Mouse (Mus musculus) ES-Bruce4 (cell line): Measurements from ENCODE around the gene Fpgs. TPM values are rescaled to one million over a fixed set of nuclear protein-coding genes. Genes with fewer than 3 reads are reported as not detected.

Experiments used
- H3K27ac ChIP-seq: 2 replicates; pipeline ENCODE4 v1.5.1; 2012; ENCODE audit warnings: low read length, inconsistent platforms; ENCODE audit not compliant: insufficient read depth
- H3K27me3 ChIP-seq: 2 replicates; pipeline ENCODE4 v1.6.1; 2012; ENCODE audit warnings: mild to moderate bottlenecking, low read length, inconsistent platforms; ENCODE audit not compliant: control insufficient read depth, poor library complexity, insufficient read depth, severe bottlenecking
- H3K36me3 ChIP-seq: 2 replicates; pipeline ENCODE4 v1.6.1; 2012; ENCODE audit warnings: inconsistent platforms, mild to moderate bottlenecking, low read length, moderate library complexity; ENCODE audit not compliant: control insufficient read depth, poor library complexity, insufficient read depth, severe bottlenecking
- H3K4me1 ChIP-seq: one replicate; pipeline ENCODE4 v1.8.1; 2011; ENCODE audit warnings: low read length; ENCODE audit not compliant: control insufficient read depth, insufficient read depth
- H3K4me3 ChIP-seq: 2 replicates; pipeline ENCODE4 v1.5.1; 2011; ENCODE audit warnings: low read depth, mild to moderate bottlenecking, low read length
- H3K9ac ChIP-seq: 2 replicates; pipeline ENCODE4 v1.6.1; 2012; ENCODE audit warnings: low read depth, mild to moderate bottlenecking, inconsistent platforms; ENCODE audit not compliant: poor library complexity, severe bottlenecking
- H3K9me3 ChIP-seq: replicated peaks from 2 replicates; pipeline ENCODE4 v1.6.1; 2012; ENCODE audit warnings: mild to moderate bottlenecking, low read length, inconsistent platforms; ENCODE audit not compliant: control insufficient read depth, poor library complexity, insufficient read depth, severe bottlenecking
- CTCF ChIP-seq: IDR thresholded peaks from one replicate; pipeline ENCODE4 v1.8.1; 2011; ENCODE audit warnings: low read depth, low read length
- EP300 ChIP-seq: IDR thresholded peaks from 2 replicates; pipeline ENCODE4 v1.6.1; 2011; ENCODE audit warnings: low read depth, low read length; ENCODE audit not compliant: insufficient read depth
- POLR2A ChIP-seq: IDR thresholded peaks from one replicate; pipeline ENCODE4 v1.8.1; 2011; ENCODE audit warnings: low read length; ENCODE audit not compliant: insufficient read depth
- polyA plus RNA-seq: library from polyadenylated mRNA; stranded (reverse); fragments of >200 nt; gene quantifications from 2 replicates; pipeline ENCODE4 v1.2.4, GENCODE M21; 2011; ENCODE audit warnings: low read depth; ENCODE audit not compliant: missing spikeins, insufficient read depth, insufficient read length

Gene Fpgs
- polyA plus RNA-seq, 1 experiment = 45.7 TPM

DNA sequence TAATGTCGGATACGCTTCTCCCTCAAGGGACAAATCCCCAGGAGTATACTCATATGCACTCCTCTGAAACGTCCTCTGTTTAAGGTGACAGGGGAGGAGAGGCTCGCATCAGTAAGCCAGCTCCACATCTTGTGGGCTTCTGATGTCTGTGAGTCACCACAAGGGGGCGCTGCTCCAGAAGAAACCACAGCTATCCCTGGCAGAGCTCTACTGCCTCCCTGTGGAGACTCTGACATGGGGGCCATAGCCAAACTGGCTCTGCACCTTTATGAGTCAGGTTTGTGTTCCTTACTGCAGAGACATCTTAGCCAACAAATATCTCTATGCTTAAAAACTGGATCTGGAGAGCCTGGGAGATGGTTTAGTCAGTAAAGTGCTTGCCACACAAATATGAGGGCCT is 14.5 kb downstream of the Fpgs start:
- TF ChIP-seq POLR2A = no peak
- TF ChIP-seq EP300 = peak; percentile 53; the same call in 1 of the 2 replicates
- TF ChIP-seq CTCF = peak; percentile 100
- no peak overlapping the region for H3K9ac ChIP-seq

GRCm38 (mm10) chr2:32687562-32687961 is 16.4 kb downstream of the Fpgs start:
- Histone ChIP-seq H3K27ac (no peak overlapping the region), H3K36me3 (peaks cover 34% of the 10 kb centered on the region), H3K9ac (no peak overlapping the region), H3K4me1 (peaks cover 5% of the 10 kb centered on the region), H3K4me3 (no peak overlapping the region), H3K27me3 (no peaks in the 10 kb centered on the region), H3K9me3 (no peaks in the 10 kb centered on the region)
- no peak for TF ChIP-seq EP300
- TF ChIP-seq CTCF = no peak
- TF ChIP-seq POLR2A = no peak

More for the DNA sequence above, 14.5 kb downstream of the Fpgs start:
- Histone ChIP-seq H3K27ac (no peak overlapping the region), H3K36me3 (peaks cover 26% of the 10 kb centered on the region), H3K9me3 (no peaks in the 10 kb centered on the region), H3K27me3 (no peaks in the 10 kb centered on the region), H3K4me3 (no peak overlapping the region), H3K4me1 (peaks cover 7% of the 10 kb centered on the region)

- Histone ChIP-seq H3K9me3 (no peaks in the 10 kb centered on the region), H3K27ac (no peak overlapping the region), H3K36me3 (peaks cover 34% of the 10 kb centered on the region), H3K4me1 (peaks cover 3% of the 10 kb centered on the region), H3K27me3 (no peaks in the 10 kb centered on the region), H3K4me3 (no peak overlapping the region), H3K9ac (no peak overlapping the region)
- TF ChIP-seq EP300 (no peak), POLR2A (no peak), CTCF (no peak)
Observed at GRCm38 (mm10) chr2:32686640-32687039, 17.3 kb downstream of the Fpgs start.

DNA sequence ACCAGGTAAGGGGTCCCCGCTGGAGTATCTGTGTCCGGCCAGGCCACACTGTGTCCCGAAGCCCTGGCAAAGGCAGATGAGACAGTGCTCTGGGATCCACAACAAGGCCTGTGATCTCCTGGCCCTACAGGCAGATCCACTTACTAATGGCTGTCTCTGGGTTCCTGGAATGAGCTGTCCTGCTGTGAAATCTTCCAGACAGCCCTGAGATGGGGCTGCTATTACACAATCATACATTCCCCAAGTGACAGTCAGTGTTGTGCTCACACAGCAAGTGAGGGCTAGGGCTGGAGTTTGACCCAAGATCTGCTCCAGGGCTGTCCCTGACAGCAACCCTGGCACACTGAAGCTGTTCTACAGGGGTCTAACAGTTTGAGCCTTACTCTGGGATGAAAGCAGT is 18.1 kb downstream of the Fpgs start:
- Histone ChIP-seq H3K36me3 (peaks cover 34% of the 10 kb centered on the region), H3K4me3 (no peak overlapping the region), H3K27me3 (no peaks in the 10 kb centered on the region), H3K4me1 (peaks cover 3% of the 10 kb centered on the region), H3K27ac (no peak overlapping the region), H3K9me3 (no peaks in the 10 kb centered on the region), H3K9ac (no peak overlapping the region)
- TF ChIP-seq POLR2A (no peak), CTCF (no peak), EP300 (no peak)

GRCm38 (mm10) chr2:32684681-32685428 is 19.1 kb downstream of the Fpgs start:
- no peak overlapping the region for H3K27ac ChIP-seq
- no peaks in the 10 kb centered on the region for H3K27me3 ChIP-seq
- H3K4me3 ChIP-seq = no peak overlapping the region
- H3K9me3 ChIP-seq = no peaks in the 10 kb centered on the region
- H3K36me3 ChIP-seq = peaks cover 34% of the 10 kb centered on the region
- no peak for TF ChIP-seq CTCF
- TF ChIP-seq EP300 = no peak
- TF ChIP-seq POLR2A = no peak
- peaks cover 1% of the 10 kb centered on the region for H3K4me1 ChIP-seq
- no peak overlapping the region for H3K9ac ChIP-seq

DNA sequence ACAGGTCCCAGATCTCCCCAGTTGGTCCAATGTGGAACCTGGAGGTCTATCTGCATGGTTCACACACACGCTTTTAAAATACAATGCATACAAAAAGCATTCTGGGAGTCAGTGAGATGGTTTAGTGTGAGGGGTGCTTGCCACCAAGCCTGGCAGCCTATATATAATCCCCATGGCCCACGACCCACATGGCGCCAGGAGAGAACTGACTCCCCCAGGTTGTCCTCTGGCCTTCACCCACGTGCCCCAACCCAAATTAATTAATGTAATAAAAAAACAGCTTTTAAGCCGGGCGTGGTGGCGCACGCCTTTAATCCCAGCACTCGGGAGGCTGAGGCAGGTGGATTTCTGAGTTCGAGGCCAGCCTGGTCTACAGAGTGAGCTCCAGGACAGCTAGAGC is 20.2 kb downstream of the Fpgs start:
- H3K36me3 ChIP-seq = peaks cover 37% of the 10 kb centered on the region
- H3K9me3 ChIP-seq = no peaks in the 10 kb centered on the region
- H3K27me3 ChIP-seq = no peaks in the 10 kb centered on the region
- H3K27ac ChIP-seq = no peak overlapping the region
- no peak overlapping the region for H3K9ac ChIP-seq
- no peak for TF ChIP-seq CTCF
- H3K4me3 ChIP-seq = no peak overlapping the region
- H3K4me1 ChIP-seq = peaks cover 1% of the 10 kb centered on the region
